Mouse (Mus musculus) cortical plate, adult 2 months (tissue): ENCODE data around the gene Lyst. TPM values are rescaled to one million over a fixed set of nuclear protein-coding genes. Genes with fewer than 3 reads are reported as not detected.

Source experiments
- H3K27ac ChIP-seq: fragments of 200-500 bp; 2 replicates; pipeline ENCODE4 v1.5.1; 2012; ENCODE audit warnings: low read length, control low read depth, inconsistent platforms; ENCODE audit not compliant: insufficient read depth
- H3K4me1 ChIP-seq: fragments of 200-500 bp; 2 replicates; pipeline ENCODE4 v1.6.1; 2011; ENCODE audit warnings: low read length; ENCODE audit not compliant: control insufficient read depth, insufficient read depth
- H3K4me3 ChIP-seq: fragments of 200-500 bp; 2 replicates; pipeline ENCODE4 v1.5.1; 2011; ENCODE audit warnings: mild to moderate bottlenecking, low read length, control low read depth; ENCODE audit not compliant: insufficient read depth
- CTCF ChIP-seq: fragments of 200-500 bp; IDR thresholded peaks from 2 replicates; pipeline ENCODE4 v1.5.1; 2011; ENCODE audit warnings: mild to moderate bottlenecking, control low read depth, low read length; ENCODE audit not compliant: insufficient read depth; ENCODE audit errors: extremely low read depth
- POLR2A ChIP-seq: fragments of 200-500 bp; IDR thresholded peaks from 2 replicates; pipeline ENCODE4 v1.6.1; 2011; ENCODE audit warnings: mild to moderate bottlenecking, low read length, control low read depth; ENCODE audit not compliant: insufficient read depth; ENCODE audit errors: extremely low read depth
- polyA plus RNA-seq: library from polyadenylated mRNA; depleted of rRNA; stranded (reverse); fragments of >200 nt; gene quantifications from 2 replicates; pipeline ENCODE4 v1.2.3, GENCODE M21; 2012

The Lyst gene
- polyA plus RNA-seq, 1 experiment, result 11.5 TPM

DNA sequence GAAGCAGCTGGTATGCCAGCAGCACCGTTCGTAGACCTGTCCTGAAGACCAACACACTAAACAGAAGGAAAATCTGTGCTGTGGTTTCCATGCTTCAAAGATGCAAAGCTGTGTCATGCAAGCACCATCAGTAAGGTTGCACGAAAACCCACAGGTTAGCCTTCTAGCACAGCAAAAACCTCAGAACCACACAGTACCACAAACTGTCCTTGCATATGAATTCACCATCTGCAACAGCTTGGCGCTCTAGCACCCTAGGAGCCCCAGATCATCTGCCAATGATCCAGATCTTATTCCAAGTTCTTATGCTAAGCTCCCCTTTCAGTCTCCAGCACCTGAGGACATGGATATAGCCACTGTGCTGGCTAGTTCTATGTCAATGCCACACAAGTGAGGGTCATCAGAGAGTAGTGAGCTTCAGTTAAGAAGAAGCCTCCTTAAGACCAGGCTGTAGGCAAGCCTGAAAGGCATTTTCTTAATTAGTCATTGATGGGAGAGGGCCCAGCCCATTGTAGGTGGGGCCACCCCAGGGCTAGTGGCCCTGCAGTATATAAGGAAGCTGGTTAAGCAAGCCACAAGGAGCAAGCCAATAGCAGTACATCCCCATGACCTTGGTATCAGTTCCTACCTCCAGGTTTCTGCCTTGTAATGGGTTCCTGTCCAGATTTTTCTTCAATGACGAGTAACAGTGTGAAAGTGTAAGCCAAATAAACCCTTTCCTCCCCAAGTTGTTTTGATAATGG lies 33.0 kb upstream of the Lyst start:
- H3K4me1 ChIP-seq, result peaks cover 6% of the 10 kb centered on the region
- no peak overlapping the region for H3K27ac ChIP-seq
- H3K4me3 ChIP-seq, result no peak overlapping the region
- TF ChIP-seq CTCF, result no peak
- TF ChIP-seq POLR2A, result no peak

DNA sequence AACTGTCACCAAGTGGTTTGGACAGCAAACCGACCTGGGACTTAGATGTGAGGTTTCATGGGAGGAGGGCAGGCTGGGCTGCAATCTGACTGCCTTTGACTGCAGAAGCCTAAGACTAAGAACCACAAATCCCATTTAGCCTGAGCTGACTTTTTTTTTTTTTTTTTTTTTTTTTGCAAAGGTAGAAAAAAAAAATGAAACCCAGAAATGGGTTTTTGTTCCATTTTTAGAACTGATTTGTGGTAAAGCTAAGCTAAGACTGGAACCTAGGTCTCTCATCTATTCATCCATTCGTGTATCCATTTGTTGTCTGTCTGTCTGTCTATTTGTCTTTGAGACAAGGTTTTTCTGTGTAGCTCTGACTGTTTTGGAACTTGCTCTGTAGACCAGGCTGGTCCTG lies 31.9 kb upstream of the Lyst start:
- TF ChIP-seq CTCF (no peak), POLR2A (no peak)
- peaks cover 6% of the 10 kb centered on the region for H3K4me1 ChIP-seq
- H3K27ac ChIP-seq, result no peak overlapping the region
- H3K4me3 ChIP-seq, result no peak overlapping the region

DNA sequence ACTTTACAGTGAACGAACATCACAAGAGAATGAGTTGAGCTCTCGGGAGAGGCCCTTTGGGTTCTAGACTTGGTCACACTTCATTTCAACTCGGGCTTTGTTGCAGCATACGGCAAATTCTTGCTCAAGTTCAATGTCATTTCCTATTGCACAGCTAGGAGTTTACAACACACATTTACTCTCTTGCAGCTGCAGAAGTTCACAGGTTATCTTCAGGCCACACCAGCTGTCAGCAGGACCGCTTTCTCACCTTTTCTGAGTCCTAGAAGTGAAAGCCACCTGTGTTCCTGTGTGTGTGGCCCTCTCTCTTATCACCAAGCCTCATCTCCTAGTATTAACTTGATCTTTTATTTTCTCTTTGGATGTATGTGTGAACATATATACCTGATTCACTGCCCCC lies 31.3 kb upstream of the Lyst start:
- TF ChIP-seq CTCF (no peak), POLR2A (no peak)
- Histone ChIP-seq H3K4me3 (no peak overlapping the region), H3K4me1 (peaks cover 6% of the 10 kb centered on the region)

DNA sequence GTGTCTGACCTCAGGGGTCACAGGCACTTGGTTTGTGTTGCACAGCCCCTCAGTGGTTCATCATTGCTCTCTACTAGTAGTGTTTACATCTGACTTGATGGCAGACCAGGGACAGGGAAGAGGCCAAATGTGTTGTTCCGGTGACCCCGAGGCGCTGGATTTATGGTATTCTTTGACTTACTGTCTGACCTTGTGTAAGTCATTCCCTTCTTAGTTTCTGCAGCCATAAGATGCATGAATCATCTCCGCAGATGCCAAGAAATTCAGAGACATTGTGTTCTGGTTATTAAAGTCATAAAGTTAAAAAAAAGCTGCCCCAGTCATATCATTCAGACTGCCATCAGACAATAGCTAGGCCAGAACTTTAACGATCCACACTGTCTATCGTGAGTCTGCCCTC lies 27.6 kb upstream of the Lyst start:
- Histone ChIP-seq H3K4me1 (no peaks in the 10 kb centered on the region), H3K4me3 (no peak overlapping the region), H3K27ac (no peak overlapping the region)
- TF ChIP-seq POLR2A, result no peak
- no peak for TF ChIP-seq CTCF

More for the DNA sequence above, 31.3 kb upstream of the Lyst start:
- no peak overlapping the region for H3K27ac ChIP-seq

DNA sequence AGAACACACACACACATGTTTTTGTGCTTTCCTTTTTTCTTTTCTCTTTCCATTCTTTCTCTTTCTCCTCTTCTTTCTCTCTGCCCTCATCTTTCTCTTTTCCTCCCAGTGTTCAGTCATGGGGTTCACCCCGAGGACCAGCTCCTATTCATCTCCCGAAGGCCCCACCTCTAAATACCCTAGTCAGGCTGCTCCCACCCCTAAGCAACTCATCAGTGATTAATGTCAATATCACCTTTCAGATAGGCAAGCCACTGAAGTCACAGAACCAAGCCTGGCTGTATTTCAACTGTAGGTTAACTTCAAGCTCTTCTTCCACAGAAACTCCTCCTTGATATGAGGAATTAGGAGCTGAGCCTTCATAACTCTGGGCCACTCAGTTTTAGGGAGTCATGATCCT lies 26.1 kb upstream of the Lyst start:
- Histone ChIP-seq H3K4me3 (no peak overlapping the region), H3K4me1 (no peaks in the 10 kb centered on the region), H3K27ac (no peak overlapping the region)
- no peak for TF ChIP-seq CTCF
- no peak for TF ChIP-seq POLR2A

DNA sequence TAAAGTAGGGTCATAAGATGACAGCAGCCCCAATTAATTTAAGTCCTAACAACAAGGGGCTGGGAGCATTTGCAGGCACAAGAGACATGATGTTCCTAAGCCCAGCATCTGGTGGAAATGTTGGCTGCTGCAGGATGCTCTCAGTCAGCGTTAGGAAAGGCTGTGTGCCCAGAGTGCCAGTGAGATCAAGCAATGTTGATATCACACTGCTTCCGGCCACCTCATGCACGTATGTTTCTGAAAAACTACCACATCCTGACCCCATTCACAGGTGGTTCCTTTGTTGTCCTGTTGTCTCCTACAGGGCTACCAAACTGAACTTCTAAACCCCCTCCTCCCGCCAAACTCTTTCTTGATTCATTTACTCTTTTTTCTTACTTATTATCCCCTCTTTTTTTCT lies 25.7 kb upstream of the Lyst start:
- H3K27ac ChIP-seq, result no peak overlapping the region

DNA sequence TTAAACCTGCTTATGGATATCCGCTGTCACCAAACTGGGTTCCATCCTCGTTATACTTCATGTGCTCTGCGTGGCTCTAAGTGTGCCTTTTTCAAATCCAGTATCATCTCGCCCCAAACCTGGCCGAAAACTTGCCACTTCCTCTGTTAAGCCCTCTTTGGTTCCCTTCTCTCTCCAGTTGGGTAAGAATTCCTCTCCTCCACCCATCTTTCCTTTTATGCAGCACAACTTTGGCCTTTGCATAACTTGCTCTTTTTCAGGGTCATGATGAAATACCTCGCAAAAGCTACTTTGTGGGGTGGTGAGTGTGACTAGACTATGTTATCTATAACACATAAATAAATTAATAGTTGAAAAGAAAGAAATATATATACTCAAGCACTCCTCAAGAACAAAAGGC lies 22.6 kb upstream of the Lyst start:
- H3K4me3 ChIP-seq, result no peak overlapping the region
- no peak for TF ChIP-seq POLR2A
- no peak for TF ChIP-seq CTCF
- H3K4me1 ChIP-seq, result no peaks in the 10 kb centered on the region
- H3K27ac ChIP-seq, result no peak overlapping the region

More for the DNA sequence above, 25.7 kb upstream of the Lyst start:
- Histone ChIP-seq H3K4me1 (no peaks in the 10 kb centered on the region), H3K4me3 (no peak overlapping the region)
- no peak for TF ChIP-seq CTCF
- TF ChIP-seq POLR2A, result no peak

DNA sequence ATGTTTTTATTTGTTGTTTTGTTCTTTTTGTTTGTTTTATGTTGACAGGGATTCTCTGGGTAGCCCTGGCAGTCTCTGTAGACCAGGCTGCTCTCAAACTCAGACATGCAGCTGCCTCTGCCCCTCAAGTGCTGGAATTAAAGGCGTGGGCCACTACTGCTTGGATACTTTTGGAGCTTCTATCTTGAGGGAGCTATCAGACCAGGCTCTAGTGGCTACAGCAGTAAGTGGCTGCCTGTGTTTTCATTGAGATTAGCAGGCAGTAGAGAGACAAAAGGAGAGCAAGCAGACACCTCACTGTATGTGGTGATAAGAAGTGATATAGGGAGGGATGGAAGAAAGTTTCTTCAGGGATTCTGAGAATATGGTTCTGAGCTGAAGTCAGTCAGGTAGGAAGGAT lies 21.4 kb upstream of the Lyst start:
- peaks cover 2% of the 10 kb centered on the region; the same call in 1 of the 2 replicates for H3K4me1 ChIP-seq
- no peak overlapping the region for H3K27ac ChIP-seq
- TF ChIP-seq POLR2A (no peak), CTCF (no peak)
- H3K4me3 ChIP-seq, result no peak overlapping the region

DNA sequence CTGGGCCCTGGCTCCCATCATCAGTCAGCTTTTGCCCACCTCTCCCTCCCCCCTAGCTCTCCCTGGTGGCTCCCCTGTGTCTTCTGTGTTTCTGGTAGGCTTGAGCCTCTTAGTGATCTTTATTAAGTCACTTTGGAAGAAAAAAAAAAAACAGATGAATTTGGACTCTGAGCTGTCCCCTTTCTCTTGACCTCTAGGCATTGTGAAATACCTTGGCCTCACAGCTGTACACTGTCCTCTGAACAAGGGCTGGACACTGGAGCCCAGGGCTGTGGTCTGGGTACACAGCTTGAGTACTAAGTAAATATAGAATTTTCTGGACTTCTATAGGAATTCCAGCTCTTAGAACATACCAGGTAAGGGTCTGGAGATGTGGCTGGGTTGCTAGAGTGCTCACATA lies 20.6 kb upstream of the Lyst start:
- TF ChIP-seq POLR2A, result no peak
- no peak for TF ChIP-seq CTCF
- Histone ChIP-seq H3K4me3 (no peak overlapping the region), H3K27ac (no peak overlapping the region), H3K4me1 (peaks cover 5% of the 10 kb centered on the region; the same call in 1 of the 2 replicates)

DNA sequence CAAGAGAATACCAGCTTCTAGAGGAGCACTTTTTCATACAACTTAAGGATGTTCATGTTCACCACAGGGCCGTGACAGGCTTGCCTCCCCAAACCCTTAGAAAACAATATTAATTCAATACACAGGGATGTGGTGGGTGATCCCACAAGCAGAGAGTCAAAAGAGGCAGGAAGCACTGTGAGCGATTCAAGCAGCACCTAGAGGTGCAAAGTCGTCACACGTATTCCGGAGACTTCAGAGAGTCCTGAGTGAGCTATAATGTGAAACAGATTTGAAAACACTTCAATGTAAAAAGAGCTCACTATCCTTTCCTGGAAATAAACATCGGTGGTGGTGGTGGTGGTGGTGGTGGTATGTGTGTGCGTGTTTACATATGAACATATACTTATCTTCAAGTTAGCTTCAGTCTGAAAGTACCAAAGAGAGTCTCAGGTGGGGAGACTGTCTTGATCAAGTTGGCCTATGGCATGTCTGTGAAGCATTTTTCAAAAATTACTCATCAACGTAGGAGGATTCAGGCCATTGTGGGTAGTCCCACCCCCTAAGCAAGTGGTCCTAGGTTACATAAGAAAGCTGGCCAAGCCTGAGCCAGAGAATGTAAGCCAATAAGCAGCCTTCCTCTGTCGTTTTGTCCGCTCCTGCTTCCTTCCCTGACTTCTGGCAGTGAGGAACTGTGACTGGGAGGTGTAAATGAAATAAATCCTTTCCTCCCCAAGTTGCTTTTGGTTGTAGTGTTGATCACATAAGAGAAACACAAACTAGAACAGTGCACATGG lies 17.9 kb upstream of the Lyst start:
- H3K27ac ChIP-seq, result no peak overlapping the region
- peaks cover 11% of the 10 kb centered on the region for H3K4me1 ChIP-seq
- no peak for TF ChIP-seq CTCF
- no peak for TF ChIP-seq POLR2A
- H3K4me3 ChIP-seq, result no peak overlapping the region
